Mouse (Mus musculus) forebrain, embryonic 14.5 days (tissue): Measurements from ENCODE around the gene Adamts13. TPM values are rescaled to one million over a fixed set of nuclear protein-coding genes. Genes with fewer than 3 reads are reported as not detected.

Experiments used
- ATAC-seq: fragments of 200-750 bp; cut with Nextera tagmentation; 2 replicates; pipeline ENCODE4 v1.8.0; 2017; ENCODE audit warnings: mild to moderate bottlenecking, moderate library complexity
- DNase-seq: peaks from one replicate; pipeline ENCODE4 v3.0.0-alpha.2; 2015; ENCODE audit warnings: low spot score
- H3K27ac ChIP-seq: fragments of 300-500 bp; sonication (generic); 2 replicates; pipeline ENCODE4 v1.5.1; 2014; ENCODE audit warnings: low read depth, mild to moderate bottlenecking, control low read depth, low read length, moderate library complexity
- H3K27me3 ChIP-seq: fragments of 300-500 bp; sonication (generic); replicated peaks from 2 replicates; pipeline ENCODE4 v1.6.1; 2014; ENCODE audit warnings: low read length, control low read depth, mixed read lengths; ENCODE audit not compliant: control insufficient read depth, insufficient read depth
- H3K36me3 ChIP-seq: fragments of 300-500 bp; sonication (generic); 2 replicates; pipeline ENCODE4 v1.6.1; 2014; ENCODE audit warnings: low read length, control low read depth; ENCODE audit not compliant: control insufficient read depth, insufficient read depth
- H3K4me1 ChIP-seq: fragments of 300-500 bp; sonication (generic); 2 replicates; pipeline ENCODE4 v1.6.1; 2014; ENCODE audit warnings: antibody characterized with exemption, low read length, control low read depth; ENCODE audit not compliant: control insufficient read depth, insufficient read depth
- H3K4me2 ChIP-seq: fragments of 300-500 bp; sonication (generic); 2 replicates; pipeline ENCODE4 v1.6.1; 2014; ENCODE audit warnings: mild to moderate bottlenecking, control low read depth, low read length
- H3K4me3 ChIP-seq: fragments of 300-500 bp; sonication (generic); 2 replicates; pipeline ENCODE4 v1.5.1; 2014; ENCODE audit warnings: low read depth, low read length, control low read depth
- H3K9ac ChIP-seq: fragments of 300-500 bp; sonication (generic); 2 replicates; pipeline ENCODE4 v1.6.1; 2014; ENCODE audit warnings: mild to moderate bottlenecking, low read length, control low read depth, moderate library complexity
- H3K9me3 ChIP-seq: fragments of 300-500 bp; sonication (generic); replicated peaks from 2 replicates; pipeline ENCODE4 v1.6.1; 2016; ENCODE audit warnings: low read length, control low read depth, mixed read lengths; ENCODE audit not compliant: control insufficient read depth
- WGBS: fragments of 180-500 bp; shearing (Covaris S2); extraction: QIAGEN DNeasy Blood & Tissue Kit; methylation state at CpG from one replicate; pipeline ENCODE4 v1.1.7; 2014; 5-methylcytosine and 5-hydroxymethylcytosine counted together
- polyA plus RNA-seq: library from polyadenylated mRNA; unstranded; fragments of >200 nt; fragmentation: Nextera tagmentation; extraction: Ambion mirVana; gene quantifications from 2 replicates; pipeline ENCODE4 v1.2.1, GENCODE M21; 2014

The Adamts13 gene
- polyA plus RNA-seq: 0.53 TPM in 1 of 2 replicates, not detected in the other

- WGBS: 67% methylated on average over 3 of the region's 3 CpGs
- Histone ChIP-seq H3K4me3 (no peak within 1 kb of the TSS), H3K9ac (no peak within 1 kb of the TSS), H3K27ac (no peak within 1 kb of the TSS), H3K9me3 (no peaks in the 10 kb centered on the region), H3K27me3 (no peaks in the 10 kb centered on the region), H3K4me1 (no peaks in the 10 kb centered on the region), H3K4me2 (no peak within 1 kb of the TSS), H3K36me3 (no peaks in the 10 kb centered on the region)
- DNase-seq (no peak), ATAC-seq (no peak)
Observed at GRCm38 (mm10) chr2:26973116-26973515, at the start of gene Adamts13. Adamts13 (plus strand) TSS chr2:26973416.

- Histone ChIP-seq H3K9ac (no peak overlapping the region), H3K36me3 (peaks cover 69% of the 10 kb centered on the region), H3K9me3 (no peaks in the 10 kb centered on the region), H3K27ac (no peak overlapping the region), H3K4me1 (peaks cover 11% of the 10 kb centered on the region), H3K27me3 (no peaks in the 10 kb centered on the region), H3K4me2 (no peak overlapping the region), H3K4me3 (no peak overlapping the region)
- ATAC-seq: no peak
- 90% methylated on average over 6 of the region's 6 CpGs for WGBS
- DNase-seq: no peak
Observed at GRCm38 (mm10) chr2:26927745-26928476, 45.3 kb upstream of the Adamts13 start.

GRCm38 (mm10) chr2:26930390-26930789, 42.8 kb upstream of the Adamts13 start:
- Histone ChIP-seq H3K27me3 (no peaks in the 10 kb centered on the region), H3K9me3 (no peaks in the 10 kb centered on the region), H3K4me1 (peaks cover 14% of the 10 kb centered on the region), H3K36me3 (peaks cover 46% of the 10 kb centered on the region), H3K9ac (no peak overlapping the region), H3K27ac (no peak overlapping the region), H3K4me3 (no peak overlapping the region), H3K4me2 (no peak overlapping the region)
- 31% methylated on average over 1 of the region's 1 CpGs for WGBS
- peak; percentile 77 for DNase-seq
- ATAC-seq: no peak

GRCm38 (mm10) chr2:26932473-26933303, 40.5 kb upstream of the Adamts13 start:
- Histone ChIP-seq H3K9me3 (no peaks in the 10 kb centered on the region), H3K27ac (peak overlapping the region; percentile 72; the same call in 1 of the 2 replicates), H3K4me1 (peaks cover 14% of the 10 kb centered on the region), H3K4me3 (peak overlapping the region; percentile 86), H3K4me2 (peak overlapping the region; percentile 85), H3K9ac (peak overlapping the region; percentile 86), H3K36me3 (peaks cover 25% of the 10 kb centered on the region), H3K27me3 (no peaks in the 10 kb centered on the region)
- 2% methylated on average over 41 of the region's 49 CpGs for WGBS
- ATAC-seq (peak; percentile 15; the same call in 1 of the 2 replicates), DNase-seq (no peak)

- peak; percentile 97 for ATAC-seq
- under 1% methylated on average over 41 of the region's 70 CpGs for WGBS
- peak within 1 kb of the TSS; percentile 85 for H3K4me2 ChIP-seq
- DNase-seq: peak; percentile 95
- no peaks in the 10 kb centered on the region for H3K9me3 ChIP-seq
- H3K36me3 ChIP-seq: peaks cover 22% of the 10 kb centered on the region
- peak within 1 kb of the TSS; percentile 86 for H3K9ac ChIP-seq
- H3K4me3 ChIP-seq: peak within 1 kb of the TSS; percentile 86
- peaks cover 14% of the 10 kb centered on the region for H3K4me1 ChIP-seq
- H3K27ac ChIP-seq: peak within 1 kb of the TSS; percentile 72; the same call in 1 of the 2 replicates
- H3K27me3 ChIP-seq: no peaks in the 10 kb centered on the region
Observed at GRCm38 (mm10) chr2:26933304-26934055, 39.7 kb upstream of the Adamts13 start, which contains the start of the genes Surf4 and Stkld1. Surf4 (minus strand) TSS chr2:26933928. Stkld1 (plus strand) TSS chr2:26934047.

- Histone ChIP-seq H3K36me3 (peaks cover 16% of the 10 kb centered on the region), H3K9me3 (no peaks in the 10 kb centered on the region), H3K4me2 (no peak overlapping the region), H3K4me3 (no peak overlapping the region), H3K9ac (no peak overlapping the region), H3K4me1 (peaks cover 14% of the 10 kb centered on the region), H3K27ac (no peak overlapping the region), H3K27me3 (no peaks in the 10 kb centered on the region)
- ATAC-seq: no peak
- no peak for DNase-seq
- WGBS: 90% methylated on average over 2 of the region's 2 CpGs
Observed at GRCm38 (mm10) chr2:26935286-26935685, 37.9 kb upstream of the Adamts13 start.

- Histone ChIP-seq H3K27me3 (no peaks in the 10 kb centered on the region), H3K9ac (no peak overlapping the region), H3K36me3 (peaks cover 5% of the 10 kb centered on the region; the same call in 1 of the 2 replicates), H3K27ac (no peak overlapping the region), H3K9me3 (no peaks in the 10 kb centered on the region), H3K4me3 (no peak overlapping the region), H3K4me2 (no peak overlapping the region), H3K4me1 (peaks cover 13% of the 10 kb centered on the region)
- WGBS: 79% methylated on average over 1 of the region's 1 CpGs
- DNase-seq: no peak
- ATAC-seq: no peak
Observed at GRCm38 (mm10) chr2:26936425-26936824, 36.8 kb upstream of the Adamts13 start.

- no peak overlapping the region for H3K27ac ChIP-seq
- no peaks in the 10 kb centered on the region for H3K27me3 ChIP-seq
- no peak overlapping the region for H3K4me2 ChIP-seq
- no peaks in the 10 kb centered on the region for H3K4me1 ChIP-seq
- whole genome bisulfite sequencing: 52% methylated on average over 5 of the region's 5 CpGs
- no peaks in the 10 kb centered on the region for H3K9me3 ChIP-seq
- DNase-seq: no peak
- H3K9ac ChIP-seq: no peak overlapping the region
- no peaks in the 10 kb centered on the region for H3K36me3 ChIP-seq
- no peak for ATAC-seq
- H3K4me3 ChIP-seq: no peak overlapping the region
Observed at GRCm38 (mm10) chr2:26941539-26941938, 31.7 kb upstream of the Adamts13 start.
